Mouse (Mus musculus): ENCODE data around the gene Syt8.

- no peak for TF ChIP-seq GATA1 (IDR thresholded peaks at IDR 0.05; ENCODE audit: borderline replicate concordance, low read length)
- TF ChIP-seq FLI1 (IDR thresholded peaks at IDR 0.05; ENCODE audit: low read length), result no peak
These were observed 39.2 kb upstream of the Syt8 start for GRCm38 (mm10) chr7:142395472-142395871.
